Mouse (Mus musculus) liver, embryonic 12.5 days (tissue): ENCODE data around the gene Abcc12. TPM values are rescaled to one million over a fixed set of nuclear protein-coding genes. Genes with fewer than 3 reads are reported as not detected.

ENCODE experiments used
- ATAC-seq: fragments of 200-750 bp; cut with Nextera tagmentation; 2 replicates; pipeline ENCODE4 v1.8.0; 2017; ENCODE audit warnings: moderate number of reproducible peaks, mild to moderate bottlenecking, moderate library complexity
- H3K27ac ChIP-seq: fragments of 300-500 bp; sonication (generic); 2 replicates; pipeline ENCODE4 v1.5.1; 2016; ENCODE audit warnings: mild to moderate bottlenecking
- H3K27me3 ChIP-seq: fragments of 300-500 bp; sonication (generic); replicated peaks from 2 replicates; pipeline ENCODE4 v1.6.1; 2016; ENCODE audit warnings: mild to moderate bottlenecking, moderate library complexity
- H3K36me3 ChIP-seq: fragments of 300-500 bp; sonication (generic); 2 replicates; pipeline ENCODE4 v1.6.1; 2016; ENCODE audit warnings: mild to moderate bottlenecking, moderate library complexity
- H3K4me1 ChIP-seq: fragments of 300-500 bp; sonication (generic); 2 replicates; pipeline ENCODE4 v1.6.1; 2016
- H3K4me2 ChIP-seq: fragments of 300-500 bp; sonication (generic); 2 replicates; pipeline ENCODE4 v1.6.1; 2016; ENCODE audit warnings: mild to moderate bottlenecking, moderate library complexity
- H3K4me3 ChIP-seq: fragments of 300-500 bp; sonication (generic); 2 replicates; pipeline ENCODE4 v1.5.1; 2016; ENCODE audit warnings: mild to moderate bottlenecking, moderate library complexity
- H3K9ac ChIP-seq: fragments of 300-500 bp; sonication (generic); 2 replicates; pipeline ENCODE4 v1.6.1; 2016; ENCODE audit warnings: mild to moderate bottlenecking, moderate library complexity
- H3K9me3 ChIP-seq: fragments of 300-500 bp; sonication (generic); replicated peaks from 2 replicates; pipeline ENCODE4 v1.6.1; 2016; ENCODE audit warnings: mild to moderate bottlenecking, moderate library complexity
- WGBS: fragments of 180-500 bp; shearing (Covaris S2); methylation state at CpG from one replicate; pipeline ENCODE4 v1.1.7; 2016; ENCODE audit not compliant: insufficient replicate concordance; 5-methylcytosine and 5-hydroxymethylcytosine counted together
- polyA plus RNA-seq: library from polyadenylated mRNA; unstranded; fragments of >200 nt; fragmentation: Nextera tagmentation; extraction: Ambion mirVana; gene quantifications from 2 replicates; pipeline ENCODE4 v1.2.1, GENCODE M21; 2016

Abcc12 gene
- polyA plus RNA-seq, 1 experiment from 2014 or later = not detected

DNA sequence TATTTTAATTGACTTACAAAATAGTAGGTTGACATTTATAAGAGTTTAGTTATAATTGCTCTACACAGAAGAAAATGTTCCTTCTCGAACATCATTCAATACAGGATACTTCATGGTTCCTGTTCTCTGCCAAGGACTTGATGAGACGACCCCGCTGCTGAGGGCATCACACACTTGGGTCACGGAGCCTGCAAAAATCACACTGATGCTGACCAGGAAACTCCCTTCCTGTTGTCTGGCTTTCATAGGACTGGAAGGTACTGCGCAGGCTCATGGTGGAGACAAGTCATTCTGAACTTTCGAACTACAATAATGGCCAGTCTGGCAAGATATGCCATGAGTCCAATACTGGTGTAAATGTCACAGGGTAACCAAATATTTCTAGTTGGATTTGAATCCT lies 95.1 kb downstream of the Abcc12 start:
- Histone ChIP-seq H3K4me3 (no peak overlapping the region), H3K27me3 (no peaks in the 10 kb centered on the region), H3K9me3 (no peaks in the 10 kb centered on the region), H3K9ac (no peak overlapping the region), H3K4me2 (no peak overlapping the region), H3K4me1 (no peaks in the 10 kb centered on the region), H3K27ac (no peak overlapping the region), H3K36me3 (no peaks in the 10 kb centered on the region)
- ATAC-seq = no peak
- 78% methylated on average over 6 of the region's 6 CpGs for WGBS

DNA sequence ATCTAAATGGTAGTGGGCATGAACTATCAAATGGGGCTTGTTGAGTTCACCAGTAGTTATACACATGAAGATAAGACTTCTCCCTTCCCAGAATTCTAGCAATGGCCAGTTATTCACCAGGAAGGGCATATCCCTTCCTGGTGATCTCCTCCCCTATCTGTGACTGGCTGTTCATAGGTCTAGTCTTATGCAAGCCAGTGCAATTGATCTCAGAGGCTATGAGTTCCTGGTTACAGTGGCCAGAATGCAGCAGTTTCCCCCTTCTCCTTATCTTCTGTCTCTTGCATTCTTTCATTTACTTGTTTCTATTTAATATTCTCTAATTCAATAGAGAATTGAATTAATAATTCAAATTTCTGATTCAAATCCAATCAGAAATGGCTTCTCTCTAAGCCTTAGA lies 96.2 kb downstream of the Abcc12 start:
- Histone ChIP-seq H3K36me3 (no peaks in the 10 kb centered on the region), H3K9me3 (no peaks in the 10 kb centered on the region), H3K27me3 (no peaks in the 10 kb centered on the region), H3K4me2 (no peak overlapping the region), H3K27ac (no peak overlapping the region), H3K4me3 (no peak overlapping the region), H3K9ac (no peak overlapping the region), H3K4me1 (no peaks in the 10 kb centered on the region)
- ATAC-seq = no peak

DNA sequence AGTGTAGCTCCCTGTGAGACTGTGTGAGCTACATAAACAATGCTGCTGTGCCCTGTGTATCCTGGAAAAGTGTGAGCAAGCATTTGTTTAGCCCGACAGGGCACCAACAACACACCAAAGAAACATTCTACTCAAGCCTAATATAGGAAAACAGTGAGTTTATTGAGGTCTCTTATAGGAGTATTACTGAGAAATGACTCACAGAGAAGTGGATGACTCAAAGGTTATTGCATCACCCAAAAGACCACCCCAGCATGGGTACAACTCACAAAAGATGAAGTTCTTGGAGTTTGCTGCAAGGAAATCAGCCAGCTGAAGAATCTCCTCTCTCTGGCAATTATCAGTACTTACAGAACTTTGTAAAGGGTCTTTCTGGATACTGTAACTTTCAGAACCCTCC lies 98.4 kb downstream of the Abcc12 start:
- no peak for ATAC-seq
- no peaks in the 10 kb centered on the region for H3K36me3 ChIP-seq
- H3K9me3 ChIP-seq = no peaks in the 10 kb centered on the region
- no peak overlapping the region for H3K9ac ChIP-seq
- WGBS = 45% methylated on average over 1 of the region's 1 CpGs
- H3K4me3 ChIP-seq = no peak overlapping the region
- H3K4me2 ChIP-seq = no peak overlapping the region
- H3K4me1 ChIP-seq = no peaks in the 10 kb centered on the region
- no peaks in the 10 kb centered on the region for H3K27me3 ChIP-seq
- H3K27ac ChIP-seq = no peak overlapping the region

DNA sequence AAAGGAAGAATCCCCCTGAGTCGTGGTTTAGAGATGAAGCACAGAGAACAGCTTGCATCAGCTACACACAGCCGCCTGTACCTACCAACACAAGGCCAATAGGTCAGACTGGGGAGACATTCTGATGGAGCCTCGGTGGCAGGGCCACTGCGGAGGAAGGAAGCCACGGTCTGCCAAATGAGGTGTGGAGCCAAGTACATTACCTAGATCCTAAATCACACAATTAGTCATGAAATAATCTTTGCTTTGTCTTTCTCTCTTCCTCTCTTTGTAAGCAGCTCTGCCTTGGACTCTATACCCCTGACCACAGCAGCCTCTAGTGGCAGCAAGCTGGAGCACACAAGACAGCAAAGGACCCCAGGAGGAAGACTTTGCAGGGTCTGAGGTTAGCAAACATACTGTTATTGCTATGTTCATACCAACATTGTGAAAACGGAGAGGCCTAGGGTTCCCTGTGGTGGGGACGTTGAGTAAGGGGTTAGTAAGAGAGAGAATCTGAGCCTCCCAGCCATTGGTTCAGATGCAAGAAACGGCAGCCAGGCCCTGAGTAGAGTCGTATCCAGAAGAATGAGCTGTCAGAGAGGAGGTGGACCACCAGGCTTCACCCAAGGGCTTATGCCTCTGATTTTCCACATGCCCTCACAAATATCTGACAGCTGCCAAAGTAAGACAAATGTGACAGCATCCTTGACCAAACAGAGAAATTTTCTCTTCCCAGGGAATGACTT lies 104.6 kb downstream of the Abcc12 start:
- no peak overlapping the region for H3K9ac ChIP-seq
- no peaks in the 10 kb centered on the region for H3K36me3 ChIP-seq
- H3K27me3 ChIP-seq = no peaks in the 10 kb centered on the region
- ATAC-seq = no peak
- 51% methylated on average over 9 of the region's 9 CpGs for WGBS
- no peak overlapping the region for H3K27ac ChIP-seq
- H3K4me1 ChIP-seq = no peaks in the 10 kb centered on the region
- no peaks in the 10 kb centered on the region for H3K9me3 ChIP-seq
- H3K4me2 ChIP-seq = no peak overlapping the region
- no peak overlapping the region for H3K4me3 ChIP-seq

DNA sequence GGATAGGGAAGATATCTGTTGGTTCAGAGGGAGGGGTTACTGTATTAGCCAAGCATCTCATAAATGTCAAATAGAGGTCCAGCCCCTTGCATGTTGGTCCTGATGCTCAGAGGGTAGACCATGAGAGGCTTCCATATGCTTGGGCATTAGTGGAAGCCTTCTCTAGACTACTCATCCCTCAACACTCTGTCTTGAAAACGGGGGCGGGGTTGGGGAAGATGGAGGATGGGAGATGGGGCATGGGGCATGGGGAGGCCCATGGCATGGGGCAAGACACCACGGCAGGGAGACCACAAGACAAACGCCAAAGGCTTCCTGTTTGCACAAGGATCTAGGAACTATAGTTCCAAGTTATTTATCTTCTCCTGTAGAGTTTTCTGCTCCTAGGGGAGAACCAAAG lies 106.0 kb downstream of the Abcc12 start:
- Histone ChIP-seq H3K4me3 (no peak overlapping the region), H3K9me3 (no peaks in the 10 kb centered on the region), H3K4me1 (no peaks in the 10 kb centered on the region), H3K4me2 (no peak overlapping the region), H3K27me3 (no peaks in the 10 kb centered on the region), H3K9ac (no peak overlapping the region), H3K36me3 (no peaks in the 10 kb centered on the region), H3K27ac (no peak overlapping the region)
- WGBS = 62% methylated on average over 4 of the region's 4 CpGs
- no peak for ATAC-seq

DNA sequence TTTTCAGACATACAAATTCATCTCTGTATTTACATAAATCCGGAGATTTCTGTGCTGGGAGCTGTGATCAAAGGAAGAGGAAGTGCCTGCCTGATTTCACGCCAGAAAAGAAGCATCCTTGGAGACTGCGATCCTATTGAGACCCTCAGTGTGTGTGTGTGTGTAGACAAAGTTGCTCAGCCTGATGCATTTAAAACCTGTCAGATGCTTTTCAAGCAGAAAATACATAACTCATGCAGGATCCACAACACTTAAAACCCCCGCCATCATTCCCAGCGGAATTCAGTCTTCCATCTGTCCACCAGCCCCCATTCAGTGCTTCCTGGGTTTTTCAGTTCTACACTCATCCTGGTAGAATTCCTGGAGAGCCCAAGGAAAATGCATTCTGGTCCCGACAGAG lies 107.4 kb downstream of the Abcc12 start:
- no peak for ATAC-seq
- no peak overlapping the region for H3K4me2 ChIP-seq
- H3K36me3 ChIP-seq = no peaks in the 10 kb centered on the region
- H3K4me1 ChIP-seq = no peaks in the 10 kb centered on the region
- no peak overlapping the region for H3K4me3 ChIP-seq
- 68% methylated on average over 6 of the region's 6 CpGs for WGBS
- no peak overlapping the region for H3K9ac ChIP-seq
- H3K9me3 ChIP-seq = no peaks in the 10 kb centered on the region
- no peak overlapping the region for H3K27ac ChIP-seq
- no peaks in the 10 kb centered on the region for H3K27me3 ChIP-seq

DNA sequence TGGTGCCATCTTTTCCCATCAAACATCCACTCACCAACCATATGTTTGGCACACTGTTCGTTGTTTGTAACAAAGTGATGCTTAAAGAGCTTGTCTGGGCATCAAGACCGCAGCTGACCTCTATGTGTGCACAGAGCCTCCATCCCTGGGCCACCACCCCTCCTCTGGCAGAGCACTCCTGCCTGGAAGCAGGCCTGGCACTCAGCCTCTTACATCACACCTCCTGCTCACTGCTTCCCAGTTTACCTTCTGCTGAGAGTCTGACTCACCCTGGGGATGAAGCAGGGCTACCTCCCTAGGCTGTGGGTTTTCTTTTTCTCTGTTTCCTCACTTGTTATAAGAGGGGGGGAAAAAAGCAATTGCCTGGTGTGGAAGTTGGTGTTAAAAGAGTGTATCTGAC lies 109.8 kb downstream of the Abcc12 start:
- ATAC-seq = no peak
- H3K36me3 ChIP-seq = no peaks in the 10 kb centered on the region
- WGBS = 52% methylated on average over 2 of the region's 2 CpGs
- H3K9ac ChIP-seq = no peak overlapping the region
- H3K27ac ChIP-seq = no peak overlapping the region
- H3K9me3 ChIP-seq = no peaks in the 10 kb centered on the region
- no peak overlapping the region for H3K4me3 ChIP-seq
- H3K27me3 ChIP-seq = no peaks in the 10 kb centered on the region
- H3K4me1 ChIP-seq = no peaks in the 10 kb centered on the region
- H3K4me2 ChIP-seq = no peak overlapping the region

DNA sequence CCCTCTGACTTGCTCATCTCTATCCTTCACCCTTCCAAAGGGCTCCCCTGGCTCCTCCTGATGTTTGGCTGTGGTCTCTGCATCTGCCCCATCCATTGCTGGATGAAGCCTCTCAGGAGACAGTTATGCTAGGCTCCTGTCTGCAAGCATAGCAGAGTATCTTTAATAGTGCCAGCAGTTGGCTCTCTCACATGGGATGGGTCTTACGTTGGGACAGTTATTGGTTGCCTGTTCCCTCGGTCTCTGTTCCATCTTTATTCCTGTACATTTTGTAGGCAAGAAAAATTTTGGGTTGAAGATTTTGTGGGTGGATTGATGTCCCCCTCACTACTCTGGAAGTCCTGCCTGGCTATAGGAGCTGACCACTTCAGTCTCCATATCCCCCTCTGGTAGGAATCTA lies 117.3 kb downstream of the Abcc12 start:
- H3K4me3 ChIP-seq = no peak overlapping the region
- 72% methylated on average over 2 of the region's 2 CpGs for WGBS
- no peaks in the 10 kb centered on the region for H3K9me3 ChIP-seq
- ATAC-seq = no peak
- no peak overlapping the region for H3K4me2 ChIP-seq
- no peaks in the 10 kb centered on the region for H3K36me3 ChIP-seq
- H3K4me1 ChIP-seq = no peaks in the 10 kb centered on the region
- no peaks in the 10 kb centered on the region for H3K27me3 ChIP-seq
- no peak overlapping the region for H3K27ac ChIP-seq
- H3K9ac ChIP-seq = no peak overlapping the region

DNA sequence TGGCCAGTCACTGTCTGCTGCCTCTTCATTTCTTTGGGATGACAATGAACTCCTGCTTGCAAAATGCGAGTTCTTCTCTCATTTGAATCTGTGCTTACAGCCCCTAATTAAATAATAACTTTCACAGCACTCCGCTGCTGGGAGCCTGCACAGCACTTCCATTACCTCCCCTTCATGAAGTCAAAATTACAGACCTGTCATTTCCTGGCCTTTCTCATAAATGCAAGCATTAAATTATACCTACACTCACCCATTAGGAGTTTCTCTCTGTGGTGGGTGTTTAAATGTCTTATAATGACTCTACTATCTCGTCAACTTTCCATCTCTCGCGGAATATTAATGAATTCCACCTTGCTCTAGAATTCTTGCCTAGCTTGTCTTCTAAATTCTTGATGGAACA lies 120.1 kb downstream of the Abcc12 start:
- Histone ChIP-seq H3K27ac (no peak overlapping the region), H3K4me1 (no peaks in the 10 kb centered on the region), H3K9ac (no peak overlapping the region), H3K27me3 (no peaks in the 10 kb centered on the region), H3K9me3 (no peaks in the 10 kb centered on the region), H3K4me2 (no peak overlapping the region), H3K36me3 (no peaks in the 10 kb centered on the region), H3K4me3 (no peak overlapping the region)
- 72% methylated on average over 5 of the region's 5 CpGs for WGBS
- ATAC-seq = no peak

DNA sequence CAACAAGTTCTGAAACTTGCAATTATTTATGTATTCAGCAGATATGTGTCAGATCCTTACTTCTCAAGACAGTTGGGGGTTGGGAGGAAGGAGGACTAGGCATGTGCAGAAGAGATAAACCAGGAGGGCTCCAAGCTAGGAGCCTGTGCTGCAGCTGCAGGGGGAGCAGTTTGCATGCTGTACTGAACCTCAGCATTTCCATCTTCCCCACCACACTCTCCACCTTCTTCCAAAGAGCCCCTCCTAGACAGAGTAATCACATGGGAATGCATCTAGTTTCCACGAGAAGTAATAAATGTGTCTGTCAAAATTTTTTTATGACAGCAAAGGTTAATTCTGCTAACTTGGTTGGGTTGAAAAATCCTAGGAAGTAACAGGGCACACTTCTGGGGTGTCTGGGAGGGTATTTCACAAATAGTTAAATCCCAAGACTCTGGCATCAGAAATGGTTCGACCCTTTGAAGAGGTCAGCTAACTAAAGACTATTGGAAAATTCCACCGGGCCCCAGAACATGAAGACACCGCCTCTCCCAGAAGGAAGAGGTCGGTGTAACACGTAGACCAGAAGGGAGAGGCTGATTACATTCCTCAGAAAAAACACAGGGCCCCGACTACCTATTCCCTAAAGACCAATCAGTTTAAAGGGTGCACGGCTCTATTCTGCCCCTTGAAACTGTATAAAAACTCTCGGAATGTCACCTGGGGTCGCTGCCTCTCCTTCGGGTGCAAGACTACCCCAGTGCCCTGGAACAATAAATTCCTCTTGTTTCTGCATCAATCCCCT lies 126.6 kb downstream of the Abcc12 start:
- 68% methylated on average over 11 of the region's 11 CpGs for WGBS
- Histone ChIP-seq H3K27me3 (no peaks in the 10 kb centered on the region), H3K27ac (no peak overlapping the region), H3K9ac (no peak overlapping the region), H3K9me3 (no peaks in the 10 kb centered on the region), H3K4me3 (no peak overlapping the region), H3K4me2 (no peak overlapping the region), H3K4me1 (no peaks in the 10 kb centered on the region), H3K36me3 (no peaks in the 10 kb centered on the region)
- no peak for ATAC-seq

DNA sequence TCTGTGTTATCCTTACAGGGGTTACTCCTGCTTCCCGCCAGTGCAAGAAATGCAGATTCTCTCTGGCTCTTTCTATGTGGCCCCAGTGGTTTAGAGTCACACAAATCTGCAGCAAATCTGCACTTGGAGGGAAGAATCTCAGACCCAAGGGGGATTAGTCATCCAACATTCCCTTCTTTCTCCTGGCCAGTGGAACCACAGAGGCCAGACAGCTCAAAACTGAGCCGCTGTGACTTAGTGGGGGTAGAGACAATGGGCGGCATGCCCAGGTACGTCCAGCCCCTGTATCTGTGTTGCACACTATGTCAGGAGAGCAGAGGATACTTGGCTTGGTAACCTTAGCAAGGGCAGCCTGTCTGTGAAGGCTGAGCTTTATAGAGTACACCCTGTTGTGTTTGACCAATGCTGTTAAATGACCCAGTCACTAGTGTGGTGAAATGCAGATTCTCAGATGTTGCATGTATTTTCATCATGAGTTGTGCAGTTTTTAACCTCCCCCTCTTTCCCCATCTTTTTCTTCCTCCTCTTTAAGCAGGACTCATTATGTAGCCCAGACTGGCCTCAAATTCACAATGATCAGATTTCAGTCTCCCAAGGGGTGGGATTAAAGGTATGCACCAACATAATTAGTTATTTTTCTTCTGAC lies 130.5 kb downstream of the Abcc12 start:
- Histone ChIP-seq H3K4me3 (no peak overlapping the region), H3K27ac (no peak overlapping the region), H3K36me3 (no peaks in the 10 kb centered on the region), H3K9ac (no peak overlapping the region), H3K4me1 (no peaks in the 10 kb centered on the region), H3K9me3 (no peaks in the 10 kb centered on the region), H3K27me3 (no peaks in the 10 kb centered on the region), H3K4me2 (no peak overlapping the region)
- no peak for ATAC-seq
- WGBS = 78% methylated on average over 4 of the region's 4 CpGs

DNA sequence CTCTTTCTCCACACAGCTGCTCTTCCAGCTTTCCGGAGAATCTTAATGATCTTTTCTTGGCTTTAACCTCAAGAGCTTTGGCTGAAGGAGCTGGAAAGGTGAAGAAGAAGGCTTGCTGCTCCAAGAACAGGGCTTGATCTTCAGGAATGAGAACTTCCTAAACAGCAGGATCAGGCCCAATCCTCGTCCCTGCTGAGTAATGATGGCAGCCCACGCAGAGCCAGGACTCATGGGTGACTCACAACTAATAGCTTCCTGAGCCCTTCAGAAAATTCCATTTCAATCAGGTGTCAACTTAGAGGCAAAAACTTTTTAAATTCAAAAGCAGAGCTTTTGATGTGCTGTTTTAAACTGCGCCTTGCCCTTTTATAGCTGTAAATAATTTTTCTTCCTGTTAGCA lies 135.0 kb downstream of the Abcc12 start:
- H3K27me3 ChIP-seq = no peaks in the 10 kb centered on the region
- no peak overlapping the region for H3K9ac ChIP-seq
- no peak overlapping the region for H3K27ac ChIP-seq
- no peaks in the 10 kb centered on the region for H3K4me1 ChIP-seq
- H3K4me3 ChIP-seq = no peak overlapping the region
- no peaks in the 10 kb centered on the region for H3K9me3 ChIP-seq
- no peak overlapping the region for H3K4me2 ChIP-seq
- ATAC-seq = no peak
- WGBS = 64% methylated on average over 4 of the region's 4 CpGs
- H3K36me3 ChIP-seq = no peaks in the 10 kb centered on the region
